Mouse (Mus musculus) telencephalon, adult 2 months (tissue): Measurements from ENCODE around the gene Heatr3.
"Not testable (repeated sequence)": the region's sequence is repeated elsewhere in the genome, so short reads cannot be mapped to it uniquely, and the experiment has no call there.

Experiments
- DNase-seq: peaks from one replicate; pipeline ENCODE4 v3.0.0-alpha.2; 2011; ENCODE audit warnings: low read depth, low spot score

The Heatr3 gene

GRCm38 (mm10) chr8:88185716-88186115 is 48.1 kb downstream of the Heatr3 start:
- no peak for DNase-seq

GRCm38 (mm10) chr8:88197328-88197727 is 59.7 kb downstream of the Heatr3 start:
- DNase-seq: no peak

GRCm38 (mm10) chr8:88198551-88198944 is 60.9 kb downstream of the Heatr3 start:
- no peak for DNase-seq

GRCm38 (mm10) chr8:88198945-88199571 is 61.4 kb downstream of the Heatr3 start, which contains the start of gene Tent4b:
Tent4b (plus strand) TSS chr8:88199213.
- peak; percentile 77 for DNase-seq

GRCm38 (mm10) chr8:88199700-88200601 is 62.3 kb downstream of the Heatr3 start:
- no peak for DNase-seq

- no peak for DNase-seq
Measured at GRCm38 (mm10) chr8:88200724-88201495, 63.3 kb downstream of the Heatr3 start.

GRCm38 (mm10) chr8:88201641-88202040 is 64.0 kb downstream of the Heatr3 start:
- no peak for DNase-seq

GRCm38 (mm10) chr8:88206016-88206415 is 68.4 kb downstream of the Heatr3 start:
- DNase-seq: no peak

- no peak for DNase-seq
Measured at GRCm38 (mm10) chr8:88207121-88207821, 69.6 kb downstream of the Heatr3 start.

GRCm38 (mm10) chr8:88209930-88210827 is 72.5 kb downstream of the Heatr3 start:
- not testable (repeated sequence) for DNase-seq

- no peak for DNase-seq
Measured at GRCm38 (mm10) chr8:88221353-88221752, 83.7 kb downstream of the Heatr3 start.
